Comparison of ENCODE assay signal across 8 mouse cellular contexts in genomic region chr1:73913071-73914005, GRCm38 (mm10).
DNase-seq lines count a peak whose midpoint lies in the region; ATAC-seq lines count a peak whose summit lies in the region.

No protein-coding gene starts in this region.

- peak; percentile 16 for DNase-seq in adrenal gland, adult 2 months
- no peak for DNase-seq in adrenal gland, postnatal 36 days
- peak; percentile 28 for DNase-seq in kidney, adult 9 months
- no peak for DNase-seq in kidney, adult 8-10 months
- peak; percentile 6 for DNase-seq in urinary bladder, postnatal 10 days (ENCODE audit: low spot score)
- no peak for DNase-seq in urinary bladder, adult 18-20 months (ENCODE audit: low spot score in 2 of 2)
- DNase-seq in B cell, adult 2 months = no peak

- ATAC-seq in frontal cortex, adult (ENCODE audit: low TSS enrichment) = no peak

Comparison
In these comparisons a context has a peak if more than half of its experiments do, and no peak if none do; other contexts are left out.
1. DNase-seq: peak in adrenal gland, adult 2 months (single experiment), kidney, adult 9 months (single experiment) and urinary bladder, postnatal 10 days (single experiment); none in adrenal gland, postnatal 36 days (0 of 2), kidney, adult 8-10 months (0 of 2), urinary bladder, adult 18-20 months (0 of 2) and B cell, adult 2 months (0 of 2).